Mouse (Mus musculus): ENCODE data around the gene Ces1a.

Gene Ces1a

DNA sequence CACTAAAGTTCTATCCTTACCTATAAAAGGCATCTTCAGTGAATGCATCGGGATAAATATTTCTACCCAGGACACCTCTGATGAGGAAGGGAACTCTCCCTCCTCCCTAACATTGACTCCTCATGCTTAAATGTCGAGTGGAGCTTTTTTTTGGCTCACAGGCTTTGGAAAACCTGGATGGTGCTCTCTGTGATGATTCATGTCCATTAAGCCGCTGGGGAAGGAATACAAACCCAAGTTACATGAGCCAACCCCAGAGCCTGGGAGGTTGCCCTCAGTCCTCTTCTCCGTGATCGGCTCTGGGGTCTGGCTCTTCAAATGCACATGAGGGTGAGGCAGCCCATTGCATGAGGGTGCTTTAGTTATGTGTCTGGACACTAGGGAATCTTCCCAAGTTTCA, 71.3 kb downstream of the Ces1a start:
- Histone ChIP-seq H3K9me3 (ENCODE audit: low read length) (peaks cover 6% of the 10 kb centered on the region), H3K4me3 (replicated peaks; ENCODE audit: low read length) (no peak overlapping the region), H3K36me3 (ENCODE audit: insufficient read depth, low read length) (no peaks in the 10 kb centered on the region), H3K4me1 (replicated peaks; ENCODE audit: low read depth, low read length) (peaks cover 8% of the 10 kb centered on the region; the same call in 1 of the 2 replicates), H3K27me3 (ENCODE audit: insufficient read depth, low read length) (no peaks in the 10 kb centered on the region)
- TF ChIP-seq CTCF (conservative IDR thresholded peaks at IDR 0.05; ENCODE audit: low read length) (no peak), POU5F1 (IDR thresholded peaks at IDR 0.05; ENCODE audit: borderline replicate concordance, low read length) (no peak), NANOG (IDR thresholded peaks at IDR 0.05; ENCODE audit: borderline replicate concordance, low read length) (no peak)

- no peaks in the 10 kb centered on the region for H3K27me3 ChIP-seq (ENCODE audit: insufficient read depth, low read length)
- H3K36me3 ChIP-seq (ENCODE audit: insufficient read depth, low read length): no peaks in the 10 kb centered on the region
- H3K9me3 ChIP-seq (ENCODE audit: low read length): peaks cover 6% of the 10 kb centered on the region
- TF ChIP-seq NANOG (IDR thresholded peaks at IDR 0.05; ENCODE audit: borderline replicate concordance, low read length) (no peak), CTCF (conservative IDR thresholded peaks at IDR 0.05; ENCODE audit: low read length) (no peak), POU5F1 (IDR thresholded peaks at IDR 0.05; ENCODE audit: borderline replicate concordance, low read length) (no peak)
- no peak overlapping the region for H3K4me3 ChIP-seq (replicated peaks; ENCODE audit: low read length)
- peaks cover 8% of the 10 kb centered on the region; the same call in 1 of the 2 replicates for H3K4me1 ChIP-seq (replicated peaks; ENCODE audit: low read depth, low read length)
Observed at GRCm38 (mm10) chr8:92972949-92973348, 75.0 kb downstream of the Ces1a start.
